Mouse (Mus musculus): ENCODE data around the gene Ost4.

Gene Ost4

GRCm38 (mm10) chr5:30923119-30923518 lies 15.5 kb upstream of the Ost4 start:
- no peak for DNase-seq (ENCODE audit: low spot score in 2 of 2)

GRCm38 (mm10) chr5:30922581-30923041 lies 15.0 kb upstream of the Ost4 start:
- no peak for DNase-seq (ENCODE audit: low spot score in 2 of 2)

GRCm38 (mm10) chr5:30921256-30922033 lies 13.9 kb upstream of the Ost4 start, which contains the start of gene Khk:
Gene Khk, plus strand, starts transcription at chr5:30921431.
- peak; percentile 82 to 93 for DNase-seq (ENCODE audit: low spot score in 2 of 2)

GRCm38 (mm10) chr5:30920621-30921020 lies 13.0 kb upstream of the Ost4 start:
- no peak for DNase-seq (ENCODE audit: low spot score in 2 of 2)

GRCm38 (mm10) chr5:30919831-30920614 lies 12.4 kb upstream of the Ost4 start:
- no peak for DNase-seq (ENCODE audit: low spot score in 2 of 2)

GRCm38 (mm10) chr5:30918691-30919090 lies 11.1 kb upstream of the Ost4 start:
- no peak for DNase-seq (ENCODE audit: low spot score in 2 of 2)

GRCm38 (mm10) chr5:30917891-30918670 lies 10.5 kb upstream of the Ost4 start:
- no peak for DNase-seq (ENCODE audit: low spot score in 2 of 2)

GRCm38 (mm10) chr5:30917348-30917747 lies 9.8 kb upstream of the Ost4 start:
- no peak for DNase-seq (ENCODE audit: low spot score in 2 of 2)

- DNase-seq (ENCODE audit: low spot score in 2 of 2): no peak
These were observed 9.3 kb upstream of the Ost4 start for GRCm38 (mm10) chr5:30916841-30917240.

GRCm38 (mm10) chr5:30915974-30916433 lies 8.4 kb upstream of the Ost4 start:
- peak; percentile 76 to 85 for DNase-seq (ENCODE audit: low spot score in 2 of 2)

GRCm38 (mm10) chr5:30915456-30915855 lies 7.9 kb upstream of the Ost4 start:
- no peak for DNase-seq (ENCODE audit: low spot score in 2 of 2)

GRCm38 (mm10) chr5:30914849-30915248 lies 7.3 kb upstream of the Ost4 start:
- no peak for DNase-seq (ENCODE audit: low spot score in 2 of 2)

- DNase-seq (ENCODE audit: low spot score in 2 of 2): no peak
These were observed 6.6 kb upstream of the Ost4 start for GRCm38 (mm10) chr5:30914101-30914635.

GRCm38 (mm10) chr5:30913060-30913841 lies 5.7 kb upstream of the Ost4 start, which contains the start of gene Emilin1:
Gene Emilin1, plus strand, starts transcription at chr5:30913402.
- DNase-seq (ENCODE audit: low spot score in 2 of 2): peak; percentile 74 to 77

- no peak for DNase-seq (ENCODE audit: low spot score in 2 of 2)
These were observed 4.6 kb upstream of the Ost4 start for GRCm38 (mm10) chr5:30912156-30912555.

- no peak for DNase-seq (ENCODE audit: low spot score in 2 of 2)
These were observed 2.9 kb upstream of the Ost4 start for GRCm38 (mm10) chr5:30910481-30910880.

- DNase-seq (ENCODE audit: low spot score in 2 of 2): no peak
These were observed 2.3 kb upstream of the Ost4 start for GRCm38 (mm10) chr5:30909863-30910262.

GRCm38 (mm10) chr5:30909300-30909659 lies 1.7 kb upstream of the Ost4 start:
- DNase-seq (ENCODE audit: low spot score in 2 of 2): no peak

GRCm38 (mm10) chr5:30908426-30909299 lies 1.1 kb upstream of the Ost4 start:
- peak in 1 of 2 experiments; percentile 71 for DNase-seq (ENCODE audit: low spot score in 2 of 2)

- no peak for DNase-seq (ENCODE audit: low spot score in 2 of 2)
These were observed 5.7 kb downstream of the Ost4 start for GRCm38 (mm10) chr5:30901860-30902259.

Measured in urinary bladder, postnatal 4 days (tissue).